Mouse (Mus musculus): ENCODE results near the gene Tmem121. TPM values are rescaled to one million over a fixed set of nuclear protein-coding genes. Genes with fewer than 3 reads are reported as not detected.
A peak's percentile ranks its signal among the peaks of the same experiment; 100 is the strongest.

The Tmem121 gene
- 8.2 and 9.0 TPM in 2 replicates for polyA plus RNA-seq (2015; fragmentation: Nextera tagmentation; extraction: Ambion mirVana)

DNA sequence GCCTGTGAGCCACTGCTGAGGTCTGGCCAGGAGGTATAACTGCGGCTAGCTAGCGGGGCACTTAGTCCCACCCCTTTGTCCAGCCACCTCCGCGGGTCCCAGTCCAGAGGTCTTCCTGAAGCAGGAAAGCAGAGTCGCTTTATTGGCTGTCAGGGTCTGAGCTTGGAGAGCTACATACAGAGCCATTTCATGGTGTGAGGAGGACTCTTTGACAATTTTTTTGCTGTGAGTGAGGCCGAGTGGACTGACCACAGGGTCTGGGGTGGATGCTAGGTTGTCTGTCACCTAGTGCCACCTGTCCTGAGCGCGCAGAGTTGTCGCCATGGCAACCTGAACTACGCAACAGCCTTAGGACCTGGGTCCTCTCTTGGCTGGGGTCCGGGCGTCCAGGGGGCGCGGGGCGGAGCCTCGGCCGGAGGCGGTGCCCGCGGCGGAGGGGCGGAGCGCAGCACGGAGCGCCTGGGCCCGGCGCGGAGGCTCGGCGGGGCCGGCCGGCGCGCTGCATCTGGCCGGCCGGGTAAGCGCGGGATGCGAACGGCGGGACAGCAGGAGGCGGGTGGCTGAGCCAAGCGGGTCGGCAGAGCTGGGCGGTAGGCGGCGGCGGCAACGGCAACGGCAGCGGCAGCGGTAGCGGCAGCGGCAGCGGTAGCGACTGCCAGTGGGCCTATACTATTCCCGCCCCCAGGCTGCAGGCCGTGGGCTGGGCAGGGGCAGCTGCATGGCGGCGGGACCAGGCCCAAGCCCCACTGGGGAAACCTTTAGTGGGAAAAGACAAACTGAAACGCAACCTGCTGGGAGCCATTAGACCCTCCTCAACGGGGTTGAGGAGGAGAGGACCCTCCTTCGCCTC is at the start of gene Tmem121:
Gene Tmem121, plus strand, starts transcription at position 489 of the 850 bp plus-strand sequence.
- Histone ChIP-seq H3K4me3 (peak within 1 kb of the TSS; percentile 61), H3K9me3 (no peaks in the 10 kb centered on the region), H3K4me1 (peaks cover 23% of the 10 kb centered on the region), H3K27ac (no peak within 1 kb of the TSS), H3K27me3 (peaks cover 38% of the 10 kb centered on the region), H3K36me3 (no peaks in the 10 kb centered on the region; the same call in 1 of the 2 replicates), H3K4me2 (peak within 1 kb of the TSS; percentile 96), H3K9ac (peak within 1 kb of the TSS; percentile 68)
- WGBS: 2% methylated on average over 63 of the region's 63 CpGs
- no peak for ATAC-seq (ENCODE audit: borderline replicate concordance, extremely low read depth, low FRiP score, low TSS enrichment)

DNA sequence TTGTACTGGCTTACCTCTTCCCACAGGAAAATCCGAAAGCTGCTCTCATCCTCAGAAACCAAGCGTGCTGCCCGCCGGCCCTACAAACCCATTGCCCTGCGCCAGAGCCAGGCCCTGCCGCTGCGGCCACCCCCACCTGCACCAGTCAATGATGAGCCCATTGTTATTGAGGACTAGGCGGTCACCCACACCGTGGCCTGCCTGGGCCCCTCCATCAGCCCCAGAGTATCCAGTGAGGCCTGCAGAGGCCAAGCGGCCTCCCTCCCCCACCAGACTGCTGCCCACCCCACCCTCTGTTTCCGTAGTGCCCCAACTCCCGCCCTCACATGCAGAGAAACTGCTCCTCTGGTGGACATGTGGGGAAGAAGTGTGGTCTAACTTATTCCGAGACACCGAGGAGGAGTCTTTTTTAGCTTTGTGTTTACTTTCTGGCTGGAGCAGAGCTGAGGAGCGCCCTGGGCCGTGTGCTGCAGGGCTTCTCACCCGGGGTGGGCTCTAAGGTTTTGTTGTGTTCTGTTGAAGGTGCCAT is 49.2 kb upstream of the Tmem121 start:
- H3K4me2 ChIP-seq: no peak overlapping the region

DNA sequence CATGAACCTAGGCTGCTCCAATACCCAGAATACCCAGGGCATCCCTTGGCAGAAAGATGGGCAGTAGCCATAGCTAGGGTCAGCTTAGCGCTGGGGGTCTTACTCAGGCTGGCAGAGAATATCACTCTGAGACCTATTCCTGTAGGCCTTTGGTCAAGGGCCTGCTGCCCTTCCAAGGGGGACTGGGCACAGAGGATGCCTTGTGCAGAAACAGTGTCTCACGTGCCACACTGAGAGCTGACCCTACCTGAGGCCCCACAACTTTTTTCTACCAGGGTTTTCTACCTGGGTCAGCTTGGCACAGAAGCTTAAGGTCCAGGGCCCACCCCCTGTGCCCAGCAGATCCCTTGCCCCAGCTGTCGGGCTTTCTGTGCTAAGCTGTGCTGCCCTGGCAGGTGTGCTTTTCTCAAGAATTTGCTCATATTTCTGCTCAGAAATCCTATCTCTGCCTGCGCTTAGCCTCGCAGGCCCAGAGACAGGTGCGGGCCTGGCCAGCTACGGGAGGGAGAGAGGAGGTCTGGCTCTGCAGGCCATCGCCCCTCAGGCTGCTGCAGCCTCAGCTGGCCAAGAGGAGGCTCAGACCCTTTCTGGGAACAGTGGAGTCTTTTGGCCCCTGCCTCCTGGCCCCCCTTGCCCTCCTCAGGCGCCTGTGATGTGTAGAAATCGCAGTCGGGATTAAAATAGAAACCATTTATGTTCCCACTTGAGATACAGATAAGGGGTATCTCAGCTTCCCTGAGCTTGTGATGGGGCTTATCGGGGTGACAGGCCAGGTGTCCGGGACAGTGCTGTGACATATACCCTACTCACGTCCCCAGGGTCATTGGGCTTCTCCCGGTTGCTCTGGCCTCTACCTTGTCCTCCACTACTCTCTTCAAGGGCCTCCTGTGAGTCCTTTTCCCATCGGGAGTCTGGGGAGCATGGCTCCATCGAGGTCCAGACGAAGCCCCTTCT is 48.2 kb upstream of the Tmem121 start:
- WGBS: 78% methylated on average over 18 of the region's 18 CpGs

More for the DNA sequence above, 49.2 kb upstream of the Tmem121 start:
- Histone ChIP-seq H3K4me3 (no peak overlapping the region), H3K9me3 (no peaks in the 10 kb centered on the region), H3K4me1 (peaks cover 59% of the 10 kb centered on the region), H3K27ac (no peak overlapping the region), H3K27me3 (no peaks in the 10 kb centered on the region), H3K36me3 (peaks cover 65% of the 10 kb centered on the region), H3K9ac (no peak overlapping the region)
- ATAC-seq (ENCODE audit: borderline replicate concordance, extremely low read depth, low FRiP score, low TSS enrichment): no peak
- 71% methylated on average over 17 of the region's 17 CpGs for WGBS

GRCm38 (mm10) chr12:113138291-113138690 is 47.4 kb upstream of the Tmem121 start:
- Histone ChIP-seq H3K4me3 (no peak overlapping the region), H3K4me1 (peaks cover 60% of the 10 kb centered on the region), H3K9ac (no peak overlapping the region), H3K9me3 (no peaks in the 10 kb centered on the region), H3K36me3 (peaks cover 49% of the 10 kb centered on the region), H3K27me3 (no peaks in the 10 kb centered on the region), H3K27ac (peak overlapping the region; percentile 94), H3K4me2 (no peak overlapping the region)
- 72% methylated on average over 6 of the region's 6 CpGs for WGBS
- no peak for ATAC-seq (ENCODE audit: borderline replicate concordance, extremely low read depth, low FRiP score, low TSS enrichment)

More for the DNA sequence above, 48.2 kb upstream of the Tmem121 start:
- Histone ChIP-seq H3K36me3 (peaks cover 56% of the 10 kb centered on the region), H3K27me3 (no peaks in the 10 kb centered on the region), H3K27ac (no peak overlapping the region), H3K9me3 (no peaks in the 10 kb centered on the region), H3K4me3 (no peak overlapping the region), H3K9ac (no peak overlapping the region), H3K4me2 (no peak overlapping the region), H3K4me1 (peaks cover 60% of the 10 kb centered on the region)
- no peak for ATAC-seq (ENCODE audit: borderline replicate concordance, extremely low read depth, low FRiP score, low TSS enrichment)

DNA sequence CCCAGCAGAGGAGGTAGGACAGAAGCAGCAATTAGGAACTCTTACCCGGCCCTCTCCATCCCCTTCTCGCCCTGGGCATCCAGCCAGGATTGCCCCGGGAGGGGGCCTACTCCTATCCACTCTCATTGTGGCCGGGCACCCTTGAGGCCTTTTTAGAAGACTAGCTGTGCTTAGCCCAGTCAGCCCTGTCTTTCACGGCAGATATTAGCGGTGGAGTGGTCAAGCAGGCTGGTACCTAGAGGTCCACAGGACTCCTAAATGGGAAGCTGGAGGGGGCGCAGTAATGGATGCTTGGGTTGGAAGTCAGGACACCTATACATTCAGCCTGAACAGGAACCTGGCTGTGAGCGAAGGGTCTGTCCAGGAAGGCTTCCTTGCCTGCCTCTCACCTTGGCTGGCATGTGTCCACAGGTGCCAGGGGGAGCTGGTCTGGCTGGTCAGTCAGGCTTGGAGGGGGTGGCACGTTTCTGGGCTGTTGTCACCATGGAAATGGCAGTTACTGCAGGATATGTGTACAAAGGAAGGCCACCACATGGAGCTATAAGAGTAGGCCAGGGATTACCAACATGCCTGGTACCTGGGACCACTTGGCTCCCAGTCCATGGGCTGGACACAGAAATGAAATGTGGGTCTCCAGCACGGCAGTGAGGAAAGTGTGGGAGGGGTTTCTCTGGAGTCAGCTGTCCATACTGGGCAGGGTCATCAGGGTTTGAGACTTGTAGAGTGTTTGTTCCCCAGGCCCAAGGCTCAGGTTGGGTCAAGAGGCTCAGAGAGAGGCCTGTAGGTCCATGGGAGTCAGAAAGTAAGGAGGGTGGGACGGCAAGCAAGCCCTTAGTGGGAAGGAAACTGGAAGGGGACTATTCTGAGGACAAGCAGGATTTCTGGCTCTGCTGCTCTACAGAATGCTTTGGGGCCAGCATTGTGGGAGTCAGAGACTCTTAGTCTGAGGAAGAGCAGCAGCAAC is 46.5 kb upstream of the Tmem121 start:
- H3K36me3 ChIP-seq: peaks cover 46% of the 10 kb centered on the region
- H3K27ac ChIP-seq: peak overlapping the region; percentile 94
- ATAC-seq (ENCODE audit: borderline replicate concordance, extremely low read depth, low FRiP score, low TSS enrichment): no peak
- H3K9me3 ChIP-seq: no peaks in the 10 kb centered on the region
- no peaks in the 10 kb centered on the region for H3K27me3 ChIP-seq
- peak overlapping the region; percentile 83 for H3K4me2 ChIP-seq
- WGBS: 34% methylated on average over 11 of the region's 11 CpGs
- no peak overlapping the region for H3K9ac ChIP-seq
- H3K4me1 ChIP-seq: peaks cover 60% of the 10 kb centered on the region
- peak overlapping the region; percentile 62 for H3K4me3 ChIP-seq

DNA sequence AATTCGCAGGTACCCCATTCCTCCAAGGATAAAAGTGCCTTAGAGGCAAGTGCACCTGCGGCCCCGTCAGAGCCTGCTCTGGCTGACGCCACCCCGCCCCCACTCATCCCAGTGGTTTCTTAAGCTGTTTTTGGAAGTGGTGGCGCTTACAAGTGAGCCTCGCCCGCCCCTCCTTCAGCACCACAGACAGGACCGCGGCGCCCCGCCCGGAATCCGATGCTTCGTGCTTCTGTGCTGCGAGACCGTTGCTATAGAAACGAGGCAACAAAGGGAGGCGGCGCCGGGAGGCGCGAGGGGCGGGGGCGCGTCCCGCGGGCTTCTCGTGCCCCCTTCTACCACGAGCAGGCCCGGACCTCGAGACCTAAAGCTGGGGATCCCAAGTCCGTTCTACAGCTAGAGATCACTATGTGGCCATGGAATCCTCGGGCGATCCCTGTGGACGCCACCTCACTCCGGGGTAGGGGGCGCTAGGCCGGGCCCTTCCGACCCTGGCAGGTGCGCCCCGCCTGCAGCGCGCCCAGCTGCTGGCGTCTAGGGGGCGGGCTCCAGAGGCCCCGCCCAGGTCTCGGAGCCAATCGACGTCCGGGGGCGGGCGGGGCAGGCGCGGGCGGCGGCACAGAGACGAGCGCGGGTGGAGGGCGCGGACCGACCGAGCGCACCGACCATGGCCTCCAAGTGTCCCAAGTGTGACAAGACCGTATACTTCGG is 45.7 kb upstream of the Tmem121 start, which contains the start of gene Crip2:
Gene Crip2, plus strand, starts transcription at position 329 of the 708 bp plus-strand sequence.
- Histone ChIP-seq H3K36me3 (peaks cover 45% of the 10 kb centered on the region), H3K27ac (peak within 1 kb of the TSS; percentile 94), H3K9ac (peak within 1 kb of the TSS; percentile 63), H3K27me3 (no peaks in the 10 kb centered on the region), H3K4me3 (peak within 1 kb of the TSS; percentile 62), H3K4me2 (peak within 1 kb of the TSS; percentile 83), H3K4me1 (peaks cover 60% of the 10 kb centered on the region), H3K9me3 (no peaks in the 10 kb centered on the region)
- 2% methylated on average over 68 of the region's 68 CpGs for whole genome bisulfite sequencing
- peak; percentile 74 for ATAC-seq (ENCODE audit: borderline replicate concordance, extremely low read depth, low FRiP score, low TSS enrichment)

GRCm38 (mm10) chr12:113140616-113141411 is 44.9 kb upstream of the Tmem121 start:
- Histone ChIP-seq H3K4me3 (peak overlapping the region; percentile 62), H3K36me3 (peaks cover 40% of the 10 kb centered on the region), H3K27me3 (no peaks in the 10 kb centered on the region), H3K4me2 (peak overlapping the region; percentile 83), H3K9ac (peak overlapping the region; percentile 63), H3K27ac (peak overlapping the region; percentile 94), H3K4me1 (peaks cover 60% of the 10 kb centered on the region), H3K9me3 (no peaks in the 10 kb centered on the region)
- 2% methylated on average over 49 of the region's 49 CpGs for WGBS
- peak; percentile 0; the same call in 1 of the 2 replicates for ATAC-seq (ENCODE audit: borderline replicate concordance, extremely low read depth, low FRiP score, low TSS enrichment)

DNA sequence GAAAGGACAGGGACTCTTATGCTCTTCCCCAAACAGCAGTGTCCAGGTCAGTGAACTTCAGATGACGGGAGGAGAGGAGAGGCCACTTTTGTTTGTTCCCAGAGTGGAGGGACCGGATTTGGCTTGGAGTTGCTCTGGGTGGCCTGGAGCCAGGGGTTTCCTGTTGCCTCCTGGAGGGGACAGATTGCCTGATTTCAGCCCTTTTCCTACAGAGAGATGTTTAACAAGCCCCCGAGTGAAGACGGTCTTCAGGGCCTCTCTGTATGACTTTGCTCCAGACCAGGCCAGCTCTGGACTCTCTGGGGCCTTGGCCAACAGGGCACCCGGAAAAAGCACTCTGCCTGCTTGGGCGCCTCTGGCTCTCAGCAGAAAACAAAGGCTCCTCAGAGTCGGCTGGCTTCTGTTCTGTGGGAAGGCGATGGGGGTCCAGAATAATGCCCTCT is 44.2 kb upstream of the Tmem121 start:
- no peaks in the 10 kb centered on the region for H3K9me3 ChIP-seq
- H3K27me3 ChIP-seq: no peaks in the 10 kb centered on the region
- H3K4me1 ChIP-seq: peaks cover 64% of the 10 kb centered on the region
- H3K27ac ChIP-seq: peak overlapping the region; percentile 94
- 23% methylated on average over 8 of the region's 8 CpGs for WGBS
- peak overlapping the region; percentile 63 for H3K9ac ChIP-seq
- peak overlapping the region; percentile 62 for H3K4me3 ChIP-seq
- H3K4me2 ChIP-seq: peak overlapping the region; percentile 83
- ATAC-seq (ENCODE audit: borderline replicate concordance, extremely low read depth, low FRiP score, low TSS enrichment): no peak
- peaks cover 33% of the 10 kb centered on the region for H3K36me3 ChIP-seq

DNA sequence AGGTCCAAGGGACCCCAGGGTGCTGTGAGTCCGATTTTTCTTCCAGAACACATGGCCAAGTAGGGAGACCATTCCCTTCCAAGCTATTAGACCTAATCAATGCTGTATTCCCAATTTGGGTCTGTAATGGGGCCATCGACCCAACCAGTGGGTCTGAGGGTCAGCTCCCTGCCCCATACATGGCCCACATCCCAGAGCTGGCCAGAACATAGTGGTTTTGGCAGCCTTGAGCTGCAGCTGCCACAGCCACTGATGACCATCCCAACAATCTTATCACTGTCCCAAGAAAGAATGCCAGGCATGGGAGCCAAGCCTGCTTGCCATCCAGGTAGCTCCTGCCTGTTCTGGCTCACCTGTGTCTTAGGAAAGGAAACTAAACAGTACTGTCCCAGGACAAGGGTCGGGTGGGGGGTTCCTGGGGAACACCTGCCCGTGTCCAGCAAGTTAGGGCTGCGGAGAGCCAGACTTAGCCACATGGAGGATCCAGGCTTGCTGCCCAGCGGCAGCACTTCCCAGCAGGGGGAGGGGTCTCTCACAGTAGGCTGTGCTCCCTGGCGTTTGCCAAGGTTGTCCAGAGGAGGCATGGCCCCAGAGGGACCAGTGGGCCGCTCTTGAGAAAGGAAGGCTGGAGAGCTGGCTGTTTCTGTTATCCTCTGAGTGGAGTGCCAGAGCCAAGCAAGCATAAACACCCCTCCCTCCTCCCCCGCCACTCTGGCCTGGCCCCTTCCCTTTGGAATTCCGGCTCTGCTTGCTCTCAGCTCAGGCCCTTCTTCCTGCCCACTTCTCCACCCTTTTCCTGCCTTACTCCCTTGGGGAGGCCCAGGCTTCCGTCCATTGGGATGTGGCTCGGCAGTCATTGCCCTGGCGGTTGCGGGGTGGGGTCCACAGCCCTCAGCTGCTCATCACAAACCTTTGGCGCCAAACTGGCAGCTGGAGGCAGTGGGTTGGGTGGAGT is 43.4 kb upstream of the Tmem121 start:
- H3K36me3 ChIP-seq: peaks cover 25% of the 10 kb centered on the region
- 9% methylated on average over 15 of the region's 15 CpGs for WGBS
- H3K9me3 ChIP-seq: no peaks in the 10 kb centered on the region
- peaks cover 68% of the 10 kb centered on the region for H3K4me1 ChIP-seq
- peak overlapping the region; percentile 62 for H3K4me3 ChIP-seq
- peak overlapping the region; percentile 83 for H3K4me2 ChIP-seq
- H3K27me3 ChIP-seq: no peaks in the 10 kb centered on the region
- peak; percentile 71 for ATAC-seq (ENCODE audit: borderline replicate concordance, extremely low read depth, low FRiP score, low TSS enrichment)
- peak overlapping the region; percentile 94 for H3K27ac ChIP-seq
- peak overlapping the region; percentile 63 for H3K9ac ChIP-seq
